Mouse (Mus musculus): Measurements from ENCODE around the gene 6820408C15Rik.
"Not testable (repeated sequence)": the region's sequence is repeated elsewhere in the genome, so short reads cannot be mapped to it uniquely, and the experiment has no call there.

6820408C15Rik gene

DNA sequence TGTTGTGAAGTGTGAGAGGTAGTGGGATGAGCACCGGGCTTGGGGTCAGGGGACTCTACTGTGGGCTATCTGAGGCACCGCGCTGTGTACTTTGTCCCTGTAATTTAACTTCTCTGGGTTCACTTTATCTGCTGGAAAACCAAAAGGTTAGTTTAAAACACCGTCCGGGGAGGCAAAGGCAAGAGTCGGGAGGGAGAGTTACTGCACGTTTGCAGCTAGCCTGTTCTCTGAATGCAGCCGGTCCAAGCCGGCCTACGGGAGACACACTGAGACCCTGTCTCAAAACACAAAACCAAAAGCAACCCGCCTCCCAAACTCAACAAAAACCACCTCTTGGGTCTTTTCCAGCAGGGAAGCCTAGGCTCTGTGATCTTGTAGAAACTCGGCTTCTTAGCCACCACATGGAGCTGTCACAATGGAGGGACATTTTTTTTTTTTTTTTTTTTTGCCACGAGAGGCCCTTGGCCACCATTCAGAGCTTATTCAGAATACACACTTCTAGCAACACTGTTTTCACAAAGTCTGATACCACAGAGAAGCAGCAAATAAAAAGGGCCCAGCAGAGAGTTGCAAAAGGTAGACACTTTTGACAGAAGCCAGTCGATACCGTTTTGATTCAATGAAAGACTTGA is 2.7 kb upstream of the 6820408C15Rik start:
- no peak for DNase-seq

- DNase-seq = no peak
These were observed 2.1 kb upstream of the 6820408C15Rik start for GRCm38 (mm10) chr2:152413158-152413764.

DNA sequence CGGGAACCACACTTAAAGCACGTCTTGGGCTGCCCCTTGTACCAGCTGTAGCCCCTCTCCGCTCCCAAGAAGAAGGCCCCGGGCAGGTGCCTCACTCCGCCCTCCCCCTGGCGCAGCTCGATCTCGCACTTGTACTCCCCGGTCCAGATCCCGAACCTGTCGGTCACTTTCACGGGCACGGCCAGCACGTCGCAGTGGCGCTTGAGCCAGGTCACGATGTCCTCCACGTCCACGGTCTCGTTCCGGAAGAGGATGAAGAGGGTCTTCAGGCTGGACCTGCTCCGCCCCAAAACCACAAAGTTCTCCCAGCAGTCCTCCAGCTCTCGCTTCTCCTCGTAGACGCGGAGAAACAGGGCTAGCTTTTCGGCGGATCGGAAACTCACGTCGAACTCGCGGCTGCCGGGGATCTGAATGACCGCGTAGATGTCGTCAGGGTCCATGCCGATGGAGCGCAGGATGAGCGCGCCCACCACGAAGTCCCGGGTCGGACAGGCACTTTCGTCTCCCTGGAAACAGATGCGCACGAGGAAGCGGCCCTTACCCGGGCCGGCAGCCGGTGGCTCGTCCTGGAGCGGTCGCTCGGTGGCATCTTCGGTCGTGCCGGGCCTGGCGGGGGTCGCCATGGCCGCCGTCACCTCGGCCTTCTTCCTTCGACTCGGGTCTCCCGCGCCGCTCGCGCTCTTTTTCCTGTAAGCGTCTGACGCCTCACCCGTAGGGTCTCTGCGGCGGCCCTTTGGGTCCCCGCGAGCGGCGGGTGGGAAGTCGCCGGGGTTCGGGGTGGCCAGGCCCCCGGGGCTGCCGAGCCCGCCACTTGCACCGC is 1.4 kb upstream of the 6820408C15Rik start:
- DNase-seq = peak; percentile 43

DNA sequence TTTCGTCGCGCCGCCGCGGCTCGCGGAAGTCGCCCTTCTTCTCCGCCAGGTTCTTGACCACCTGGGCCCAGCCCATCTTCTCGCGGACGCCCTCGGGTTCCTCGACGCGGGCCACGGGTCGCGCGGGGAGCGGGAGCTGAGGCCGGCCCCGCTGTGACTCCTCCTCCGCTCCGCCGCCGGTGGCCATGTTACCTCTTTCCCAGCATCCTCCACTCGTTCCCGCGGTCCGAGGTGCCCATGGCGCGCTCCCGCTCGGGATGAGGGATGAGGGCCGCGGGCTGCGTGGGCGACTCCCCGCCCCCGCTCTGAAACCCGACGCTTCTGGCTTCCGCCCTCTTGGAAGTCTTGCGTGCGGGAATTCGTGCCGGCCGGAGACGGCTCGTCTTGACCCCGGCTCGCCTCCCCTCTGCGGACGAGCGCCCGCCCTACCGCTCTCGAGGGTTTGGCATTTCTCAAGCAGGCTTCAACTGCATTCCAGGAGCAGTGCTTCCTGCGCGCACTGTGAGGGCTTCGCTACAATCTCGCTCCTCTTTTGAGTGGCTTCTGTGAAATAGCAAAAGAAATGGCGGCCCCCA is 709 bp upstream of the 6820408C15Rik start, which contains the start of gene Zcchc3:
Gene Zcchc3, minus strand, starts transcription at position 437 of the 575 bp plus-strand sequence.
- peak; percentile 89 for DNase-seq

GRCm38 (mm10) chr2:152415786-152416185 is 399 bp downstream of the 6820408C15Rik start:
- DNase-seq = no peak

DNA sequence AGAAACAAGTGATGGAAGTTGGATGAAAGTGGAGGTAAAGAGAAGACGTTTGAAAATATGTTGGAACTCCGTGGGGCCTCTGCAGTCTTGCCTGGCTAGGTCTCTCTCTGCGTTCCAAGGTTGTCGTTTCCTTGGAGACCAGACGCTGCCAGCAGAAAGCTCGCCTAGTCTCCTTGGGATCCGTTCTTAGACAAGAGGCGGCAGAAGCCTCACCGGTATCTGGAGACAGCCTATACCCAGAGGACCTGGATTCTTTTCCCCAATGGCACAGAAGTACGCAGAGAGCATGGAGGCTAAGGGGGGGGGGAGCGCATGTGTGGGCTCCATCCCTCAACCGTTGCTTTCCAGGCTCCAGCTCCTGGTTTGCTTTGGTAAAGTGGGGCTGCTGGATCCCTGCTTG is 12.1 kb downstream of the 6820408C15Rik start:
- peak; percentile 39 for DNase-seq

DNA sequence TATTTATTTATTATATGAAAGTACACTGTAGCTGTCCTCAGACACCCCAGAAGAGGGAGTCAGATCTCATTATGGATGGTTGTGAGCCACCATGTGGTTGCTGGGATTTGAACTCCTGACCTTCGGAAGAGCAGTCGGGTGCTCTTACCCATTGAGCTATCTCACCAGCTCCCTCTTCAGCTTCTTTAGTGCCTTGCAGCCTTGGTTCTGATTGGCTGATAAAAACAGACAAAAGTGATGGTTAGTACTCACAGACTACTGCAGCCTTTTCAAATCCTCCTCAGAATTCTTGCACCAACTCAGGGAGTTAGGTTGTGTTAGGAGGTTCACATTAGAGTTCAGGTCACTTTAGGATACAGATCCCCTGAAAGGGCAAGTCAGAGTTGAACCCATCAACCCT is 13.1 kb downstream of the 6820408C15Rik start:
- DNase-seq = not testable (repeated sequence)

GRCm38 (mm10) chr2:152436405-152436901 is 21.1 kb downstream of the 6820408C15Rik start:
- no peak for DNase-seq

- peak; percentile 85 for DNase-seq
These were observed 21.8 kb downstream of the 6820408C15Rik start for GRCm38 (mm10) chr2:152436983-152437860.

DNA sequence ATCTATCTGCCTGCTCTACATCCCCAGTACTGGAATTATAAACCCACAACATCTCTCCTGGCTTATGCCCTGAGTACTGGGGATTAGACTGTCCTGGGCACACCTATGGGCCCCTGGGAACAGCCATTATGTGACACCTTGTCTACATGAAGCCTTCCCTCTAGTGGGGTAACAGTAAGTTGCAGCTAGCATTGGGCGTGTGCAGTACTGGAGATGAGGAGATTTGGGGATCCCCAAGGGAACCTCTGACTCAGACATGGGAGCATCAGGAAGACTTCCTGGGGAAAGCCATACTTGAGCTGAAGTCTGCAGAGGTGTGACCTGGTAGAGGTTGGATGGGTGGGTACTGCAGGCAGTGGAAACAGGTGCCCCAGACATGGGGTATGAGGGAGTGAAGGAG is 23.6 kb downstream of the 6820408C15Rik start:
- no peak for DNase-seq

DNA sequence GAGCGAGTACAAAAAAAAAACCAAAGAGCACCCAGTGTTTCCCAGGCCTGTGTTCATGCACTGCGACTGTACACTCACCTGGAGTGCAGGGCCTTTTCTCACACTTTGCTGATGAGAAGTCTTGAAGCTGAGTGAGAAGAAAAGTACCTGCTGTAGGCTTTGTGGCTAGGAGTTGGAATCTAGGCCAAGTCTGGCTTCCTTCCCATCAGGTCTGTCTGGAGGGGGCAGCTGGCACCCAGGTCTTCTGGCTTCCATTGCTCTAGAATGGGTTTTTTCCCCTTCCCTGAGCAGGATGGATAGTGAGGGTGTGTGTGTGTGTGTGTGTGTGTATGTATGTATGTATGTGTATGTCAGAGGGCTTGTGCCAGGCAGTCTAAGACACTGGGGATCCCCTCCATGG is 24.4 kb downstream of the 6820408C15Rik start:
- no peak for DNase-seq

DNA sequence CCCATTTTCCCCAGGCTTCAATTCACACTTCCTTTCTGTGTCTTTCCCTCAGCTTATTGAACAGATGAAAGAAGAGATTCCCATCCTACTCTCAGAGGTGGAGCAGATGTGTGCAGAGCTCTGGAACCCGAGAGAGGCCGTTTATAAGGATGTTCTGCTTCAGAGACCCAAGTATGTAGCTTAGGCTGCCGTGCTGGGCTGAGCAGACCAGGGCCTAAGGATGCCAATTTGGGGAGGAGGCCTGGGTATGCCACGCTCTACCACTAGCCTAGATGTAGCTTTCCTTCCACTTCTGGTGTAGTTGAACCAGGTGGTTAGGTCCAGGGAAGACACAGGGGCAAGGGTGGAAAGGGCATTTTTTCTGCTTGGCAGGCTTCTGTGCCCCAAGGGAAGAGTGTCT is 26.9 kb downstream of the 6820408C15Rik start:
- no peak for DNase-seq

DNA sequence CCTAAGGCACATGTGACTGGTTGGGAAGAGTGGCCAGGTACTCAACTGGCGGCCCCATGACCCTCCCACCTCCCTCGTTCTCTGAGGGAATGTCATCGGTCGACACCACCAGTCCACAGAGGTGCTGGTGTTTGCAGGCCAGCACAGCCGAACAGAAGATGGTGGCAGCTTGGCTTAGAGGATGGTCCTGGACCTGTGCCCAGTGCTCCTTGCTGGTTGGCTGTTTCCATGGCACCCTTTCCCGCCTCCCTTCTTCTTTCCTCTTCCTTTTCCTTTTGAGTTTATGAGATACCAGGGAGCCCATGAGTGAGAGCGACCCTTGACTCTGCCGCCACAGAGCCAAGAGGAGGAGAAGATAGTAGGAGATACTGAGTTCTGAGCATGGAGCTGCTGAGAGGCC is 27.9 kb downstream of the 6820408C15Rik start:
- peak; percentile 19 for DNase-seq

- no peak for DNase-seq
These were observed 31.3 kb downstream of the 6820408C15Rik start for GRCm38 (mm10) chr2:152446642-152447041.

DNA sequence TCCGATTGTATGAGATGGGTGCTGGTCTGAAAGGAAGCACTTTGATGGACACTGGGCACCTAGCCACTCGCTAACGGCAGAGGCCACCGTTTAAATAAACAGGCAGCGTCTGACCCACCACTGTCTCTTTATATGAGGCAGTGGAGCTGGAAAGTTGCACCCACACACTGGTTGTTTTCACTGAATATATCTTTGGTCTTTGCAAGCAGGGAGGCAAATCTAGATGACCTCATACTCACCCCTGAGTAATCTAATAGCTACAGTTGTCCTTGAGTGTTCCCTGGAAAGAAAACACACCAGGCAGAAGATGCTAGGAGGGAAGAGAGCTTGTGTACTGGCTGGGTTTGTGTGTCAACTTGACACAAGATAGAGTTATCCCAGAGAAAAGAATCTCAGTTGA is 32.1 kb downstream of the 6820408C15Rik start:
- no peak for DNase-seq

DNA sequence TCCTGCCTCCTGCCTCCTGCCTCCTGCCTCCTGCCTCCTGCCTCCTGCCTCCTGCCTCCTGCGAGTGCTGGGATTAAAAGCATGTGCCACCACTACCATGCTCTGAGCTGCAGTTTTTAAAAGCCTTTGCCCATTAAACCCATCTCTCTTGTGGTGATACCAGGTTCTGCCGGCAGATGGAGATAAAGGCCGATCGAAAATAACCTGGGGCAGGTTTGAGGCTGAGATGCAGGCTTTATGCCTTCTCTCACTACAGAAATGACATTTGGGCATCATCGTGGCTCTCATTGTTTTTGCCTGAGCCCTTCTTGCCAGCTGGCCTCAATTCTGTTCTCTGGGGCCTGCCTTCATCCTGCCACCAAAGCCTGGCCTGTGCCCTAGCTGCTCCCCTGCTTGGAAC is 34.9 kb downstream of the 6820408C15Rik start:
- DNase-seq = peak; percentile 52

DNA sequence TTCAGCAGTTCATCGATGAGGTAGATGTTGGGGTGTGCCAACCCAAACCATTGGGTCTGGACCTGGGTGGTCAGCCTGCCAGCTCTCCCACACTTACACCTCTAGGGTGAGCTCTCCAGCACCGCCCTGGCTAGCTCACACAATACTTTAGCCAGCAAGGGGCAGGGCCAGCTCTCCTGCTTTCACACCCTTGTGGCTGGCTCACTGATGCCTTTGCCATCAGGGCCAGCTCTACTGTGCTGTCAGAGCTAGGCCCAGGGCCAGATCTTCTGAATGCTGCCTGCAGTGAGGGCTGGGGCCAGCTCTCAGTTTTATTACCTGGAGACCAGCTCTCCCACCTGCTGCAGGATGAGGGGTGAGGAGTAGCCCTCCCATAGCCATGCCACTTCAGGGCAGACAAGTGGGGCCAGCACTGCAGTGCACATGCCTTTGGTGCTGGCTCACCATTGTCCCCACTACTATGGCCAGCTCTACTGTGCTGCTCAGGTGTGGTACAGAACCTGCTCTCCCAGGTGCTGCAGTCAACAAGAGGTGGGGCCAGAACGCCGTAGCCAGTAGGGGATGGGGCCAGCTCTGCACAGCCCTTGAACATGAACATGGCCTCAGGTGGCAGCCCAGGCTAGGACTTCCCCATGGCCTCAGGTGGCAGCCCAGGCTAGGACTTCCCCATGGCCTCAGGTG is 36.9 kb downstream of the 6820408C15Rik start:
- DNase-seq = no peak

DNA sequence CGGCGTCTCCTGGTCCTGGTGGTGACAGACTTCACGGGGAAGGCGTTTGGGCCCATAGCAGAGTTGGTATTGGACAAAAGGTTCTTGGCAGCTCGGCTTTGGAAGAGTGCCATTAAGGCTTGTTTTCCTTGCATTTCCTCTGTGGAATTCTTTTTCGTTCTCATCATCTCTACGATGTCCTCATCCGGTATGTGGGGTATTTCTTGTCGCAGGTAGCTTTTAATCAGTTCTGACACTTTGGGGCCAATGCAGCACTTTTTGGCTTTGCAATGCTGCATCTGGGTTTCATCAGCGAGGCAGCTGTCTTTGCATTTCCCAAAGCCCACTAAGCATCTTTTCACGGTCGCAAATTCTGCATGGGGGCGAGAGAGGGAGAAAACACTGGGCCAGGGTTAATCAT is 43.9 kb downstream of the 6820408C15Rik start:
- no peak for DNase-seq

DNA sequence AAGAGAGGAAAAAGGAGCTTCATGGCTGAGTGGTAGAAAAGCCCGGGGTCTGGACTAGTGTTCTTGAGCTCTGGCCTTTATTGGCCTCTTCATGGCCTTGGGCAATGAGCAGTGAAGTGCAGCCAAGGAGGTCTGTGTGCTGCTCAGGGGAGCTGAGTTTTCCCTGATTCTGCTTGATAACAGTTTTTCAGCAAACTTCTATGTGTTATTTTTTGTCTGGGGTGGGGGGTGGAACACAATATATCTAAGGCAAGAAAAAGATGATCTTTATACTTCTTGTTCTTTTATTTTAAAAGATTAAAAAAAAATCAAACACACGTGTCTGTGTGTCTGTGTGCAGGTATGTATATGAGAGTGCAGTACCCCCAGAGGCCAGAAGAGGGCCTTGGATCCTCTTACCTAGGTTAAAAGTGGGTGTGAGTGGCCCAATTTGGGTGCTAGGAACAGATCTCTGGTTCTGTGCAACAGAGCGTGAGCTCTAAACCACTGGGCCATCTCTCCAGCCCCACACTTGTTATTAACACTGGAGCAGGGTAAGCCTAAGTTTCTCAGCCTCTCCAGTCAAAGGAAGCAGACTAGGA is 49.3 kb downstream of the 6820408C15Rik start, which contains the start of gene Defb23:
Gene Defb23, minus strand, starts transcription at position 51 of the 581 bp plus-strand sequence.
- DNase-seq = no peak

DNA sequence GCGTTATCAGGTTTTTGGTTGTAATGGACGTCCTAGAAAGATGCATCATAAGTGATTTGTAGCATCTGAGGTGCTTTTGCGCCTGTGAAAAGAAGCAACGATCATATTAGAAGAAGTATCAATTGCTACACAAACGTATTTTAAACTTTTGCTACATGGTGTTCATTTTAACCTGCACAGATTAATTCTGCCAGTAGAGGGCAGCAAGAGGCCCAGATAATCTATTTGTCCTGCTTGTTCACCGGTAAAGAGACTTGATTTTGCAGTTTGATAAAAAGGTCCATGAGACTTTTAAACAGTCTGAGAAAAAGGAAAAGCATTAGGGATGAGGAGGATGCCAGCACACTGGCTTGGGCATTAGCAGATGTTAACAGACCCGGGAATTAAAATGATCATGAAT is 55.6 kb downstream of the 6820408C15Rik start:
- DNase-seq = peak; percentile 12

DNA sequence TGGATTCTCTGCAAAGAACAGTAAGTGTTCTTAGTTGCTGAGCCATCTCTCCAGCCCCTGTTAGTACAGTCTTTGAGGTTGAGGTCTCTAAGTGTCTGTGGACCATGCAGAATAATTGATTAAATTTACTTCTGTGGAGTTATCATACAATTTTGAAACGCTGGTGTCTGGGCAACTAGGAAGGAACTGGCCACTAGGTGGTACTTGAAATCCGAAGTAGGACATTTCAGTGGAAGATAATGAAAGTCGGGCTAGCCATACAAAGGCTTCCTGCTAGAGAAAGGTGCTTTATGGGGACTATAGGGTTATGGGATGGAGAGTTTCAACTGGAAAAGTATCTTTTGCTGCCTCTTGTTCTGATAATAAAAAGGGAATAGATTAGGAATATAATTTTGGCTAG is 57.0 kb downstream of the 6820408C15Rik start:
- no peak for DNase-seq
